15 mouse cellular contexts compared by ENCODE assay signal in genomic region chr13:21811074-21811473, GRCm38 (mm10). TPM values are rescaled to one million over a fixed set of nuclear protein-coding genes. Genes with fewer than 3 reads are reported as not detected.
DNase-seq lines count a peak whose midpoint lies in the region; ATAC-seq and TF ChIP-seq lines count a peak whose summit lies in the region.
"Not testable (repeated sequence)": the region's sequence is repeated elsewhere in the genome, so short reads cannot be mapped to it uniquely, and the experiment has no call there.
"Had no signal": no experiment of that assay in that cellular context is flagged by ENCODE, and none has a peak within 500 bp of the region (broad histone marks: within the 10 kb centered on the region; RNA-seq: fewer than 3 reads in every experiment).

No protein-coding gene starts in this region.

- not testable (repeated sequence) for H3K4me2 ChIP-seq in embryonic facial prominence, embryonic 14.5 days (ENCODE audit: low read depth, low read length); forebrain, embryonic 15.5 days (replicated peaks); hindbrain, embryonic 12.5 days (replicated peaks); intestine, postnatal 0 days (replicated peaks; ENCODE audit: low read depth); limb, embryonic 14.5 days (replicated peaks; ENCODE audit: low read depth, low read length, severe bottlenecking); lung, embryonic 15.5 days; midbrain, embryonic 14.5 days (ENCODE audit: low read length); neural tube, embryonic 14.5 days (ENCODE audit: low read depth, low read length)

- not testable (repeated sequence) for TF ChIP-seq POLR2A in limb, embryonic 14.5 days (IDR thresholded peaks at IDR 0.05; ENCODE audit: borderline replicate concordance, extremely low read depth, insufficient read depth, insufficient read length)

- DNase-seq in embryonic facial prominence, embryonic 14.5 days (ENCODE audit: low spot score); limb, embryonic 14.5 days (ENCODE audit: low spot score); midbrain, embryonic 14.5 days: not testable (repeated sequence)

- not testable (repeated sequence) for TF ChIP-seq CTCF in intestine, postnatal 0 days (IDR thresholded peaks at IDR 0.05; ENCODE audit: low read depth)

- no CpG with 5 or more reads among the region's 8 CpGs for WGBS in embryonic facial prominence, embryonic 14.5 days
- no CpG with 5 or more reads among the region's 8 CpGs for WGBS in forebrain, embryonic 15.5 days
- no CpG with 5 or more reads among the region's 8 CpGs for WGBS in hindbrain, embryonic 12.5 days
- WGBS in intestine, postnatal 0 days: no CpG with 5 or more reads among the region's 8 CpGs
- WGBS in limb, embryonic 14.5 days: no CpG with 5 or more reads among the region's 8 CpGs
- WGBS in lung, embryonic 15.5 days: no CpG with 5 or more reads among the region's 8 CpGs
- no CpG with 5 or more reads among the region's 8 CpGs for WGBS in midbrain, embryonic 14.5 days
- WGBS in neural tube, embryonic 14.5 days: no CpG with 5 or more reads among the region's 8 CpGs

- H3K9me3 ChIP-seq in embryonic facial prominence, embryonic 14.5 days (ENCODE audit: control insufficient read depth, low read length); forebrain, embryonic 15.5 days; hindbrain, embryonic 12.5 days (replicated peaks); intestine, postnatal 0 days (ENCODE audit: control insufficient read depth); limb, embryonic 14.5 days (ENCODE audit: control insufficient read depth, low read length); lung, embryonic 15.5 days; midbrain, embryonic 14.5 days (ENCODE audit: control insufficient read depth, low read length); neural tube, embryonic 14.5 days (ENCODE audit: control insufficient read depth, low read length): not testable (repeated sequence)

- 0 out of 2 replicates have a peak, but pooled peaks have one; percentile 10 for ATAC-seq in embryonic facial prominence, embryonic 14.5 days (ENCODE audit: low read depth)
- ATAC-seq in forebrain, embryonic 15.5 days (replicated peaks): peak; percentile 32
- ATAC-seq in hindbrain, embryonic 12.5 days (ENCODE audit: low FRiP score): peak; percentile 33; the same call in 1 of the 2 replicates
- ATAC-seq in intestine, postnatal 0 days: 0 out of 2 replicates have a peak, but pooled peaks have one; percentile 10
- ATAC-seq in limb, embryonic 14.5 days (ENCODE audit: low FRiP score, low read depth): peak; percentile 18
- ATAC-seq in lung, embryonic 15.5 days (ENCODE audit: borderline replicate concordance, extremely low read depth, low FRiP score, low TSS enrichment): peak; percentile 28; the same call in 1 of the 2 replicates
- 0 out of 2 replicates have a peak, but pooled peaks have one; percentile 7 for ATAC-seq in midbrain, embryonic 14.5 days (ENCODE audit: low FRiP score, low TSS enrichment)
- ATAC-seq in neural tube, embryonic 14.5 days (ENCODE audit: low read depth): peak; percentile 22

- not testable (repeated sequence) for H3K4me1 ChIP-seq in embryonic facial prominence, embryonic 14.5 days (ENCODE audit: control insufficient read depth, insufficient read depth, low read length); forebrain, embryonic 15.5 days; hindbrain, embryonic 12.5 days; intestine, postnatal 0 days (replicated peaks; ENCODE audit: control insufficient read depth, insufficient read depth, low read length); limb, embryonic 14.5 days (ENCODE audit: control insufficient read depth, insufficient read depth, low read length); lung, embryonic 15.5 days; midbrain, embryonic 14.5 days (ENCODE audit: control insufficient read depth, insufficient read depth, low read length); neural tube, embryonic 14.5 days (ENCODE audit: control insufficient read depth, insufficient read depth, low read length)

- H3K4me3 ChIP-seq in embryonic facial prominence, embryonic 14.5 days (ENCODE audit: low read depth, low read length); forebrain, embryonic 15.5 days; hindbrain, embryonic 12.5 days; intestine, postnatal 0 days (ENCODE audit: low read depth, low read length); limb, embryonic 14.5 days (replicated peaks; ENCODE audit: low read length); lung, embryonic 15.5 days; midbrain, embryonic 14.5 days (replicated peaks; ENCODE audit: low read depth, low read length); neural tube, embryonic 14.5 days (ENCODE audit: low read depth, low read length): not testable (repeated sequence)

- H3K9ac ChIP-seq in embryonic facial prominence, embryonic 14.5 days (ENCODE audit: low read depth, low read length); forebrain, embryonic 15.5 days (replicated peaks); hindbrain, embryonic 12.5 days; intestine, postnatal 0 days (ENCODE audit: low read depth, low read length); limb, embryonic 14.5 days (ENCODE audit: low read depth, low read length, severe bottlenecking); lung, embryonic 15.5 days; midbrain, embryonic 14.5 days (replicated peaks; ENCODE audit: low read length); neural tube, embryonic 14.5 days (replicated peaks; ENCODE audit: low read depth, low read length): not testable (repeated sequence)

- H3K27me3 ChIP-seq in embryonic facial prominence, embryonic 14.5 days (replicated peaks; ENCODE audit: control insufficient read depth, insufficient read depth, low read length); forebrain, embryonic 15.5 days; hindbrain, embryonic 12.5 days; intestine, postnatal 0 days (replicated peaks; ENCODE audit: control insufficient read depth, insufficient read depth, low read length); limb, embryonic 14.5 days (ENCODE audit: control insufficient read depth, insufficient read depth, low read length); lung, embryonic 15.5 days; midbrain, embryonic 14.5 days (ENCODE audit: control insufficient read depth, insufficient read depth, low read length); neural tube, embryonic 14.5 days (ENCODE audit: control insufficient read depth, insufficient read depth, low read length): not testable (repeated sequence)

- H3K36me3 ChIP-seq in embryonic facial prominence, embryonic 14.5 days (ENCODE audit: control insufficient read depth, insufficient read depth, low read length); forebrain, embryonic 15.5 days; hindbrain, embryonic 12.5 days; intestine, postnatal 0 days (ENCODE audit: control insufficient read depth, insufficient read depth); limb, embryonic 14.5 days (ENCODE audit: control insufficient read depth, insufficient read depth, low read length); lung, embryonic 15.5 days; midbrain, embryonic 14.5 days (ENCODE audit: control insufficient read depth, insufficient read depth, low read length); neural tube, embryonic 14.5 days (ENCODE audit: control insufficient read depth, insufficient read depth, low read length): not testable (repeated sequence)

- not testable (repeated sequence) for H3K27ac ChIP-seq in embryonic facial prominence, embryonic 14.5 days (replicated peaks; ENCODE audit: low read depth, low read length); forebrain, embryonic 15.5 days (replicated peaks); hindbrain, embryonic 12.5 days; intestine, postnatal 0 days (ENCODE audit: low read depth, low read length); limb, embryonic 14.5 days (replicated peaks; ENCODE audit: low read depth, low read length); lung, embryonic 15.5 days; midbrain, embryonic 14.5 days (replicated peaks; ENCODE audit: low read depth, low read length); neural tube, embryonic 14.5 days (ENCODE audit: low read depth, low read length)

RNA-seq across cellular contexts. Expression of gene Hist1h4m, which starts 0.5 kb away (rescaled TPM):
- polyA plus RNA-seq in embryonic facial prominence, embryonic 14.5 days (2014; fragmentation: Nextera tagmentation; extraction: Ambion mirVana): not detected in 2 replicates
- not detected in 2 replicates for polyA plus RNA-seq in forebrain, embryonic 15.5 days (2015; fragmentation: Nextera tagmentation; extraction: Ambion mirVana)
- polyA plus RNA-seq in hindbrain, embryonic 12.5 days (2016; fragmentation: Nextera tagmentation; extraction: Ambion mirVana): not detected in 2 replicates
- polyA plus RNA-seq in intestine, postnatal 0 days (2015; fragmentation: Nextera tagmentation; extraction: Ambion mirVana): not detected in 2 replicates
- not detected in 2 replicates for polyA plus RNA-seq in limb, embryonic 14.5 days (2012; rRNA removed)
- polyA plus RNA-seq in limb, embryonic 14.5 days (2014; fragmentation: Nextera tagmentation; extraction: Ambion mirVana): not detected in 2 replicates
- polyA plus RNA-seq in lung, embryonic 15.5 days (2015; fragmentation: Nextera tagmentation; extraction: Ambion mirVana): not detected in 2 replicates
- not detected in 2 replicates for polyA plus RNA-seq in midbrain, embryonic 14.5 days (2014; fragmentation: Nextera tagmentation; extraction: Ambion mirVana)
- 1.5 TPM in 1 of 2 replicates, not detected in the other for polyA plus RNA-seq in neural tube, embryonic 14.5 days (2014; fragmentation: Nextera tagmentation; extraction: Ambion mirVana)
- polyA plus RNA-seq: C2C12; embryonic facial prominence, embryonic 10.5 days; heart, embryonic 16.5 days; hindbrain, embryonic 10.5 days; liver, embryonic 12.5 days had no signal

RNA-seq across cellular contexts. Expression of gene Hist1h2ao, which starts 0.8 kb away (rescaled TPM):
- polyA plus RNA-seq in embryonic facial prominence, embryonic 14.5 days (2014; fragmentation: Nextera tagmentation; extraction: Ambion mirVana): not detected in 2 replicates
- 1.8 TPM in 1 of 2 replicates, not detected in the other for polyA plus RNA-seq in forebrain, embryonic 15.5 days (2015; fragmentation: Nextera tagmentation; extraction: Ambion mirVana)
- polyA plus RNA-seq in hindbrain, embryonic 12.5 days (2016; fragmentation: Nextera tagmentation; extraction: Ambion mirVana): 3.4 TPM in 1 of 2 replicates, not detected in the other
- not detected in 2 replicates for polyA plus RNA-seq in intestine, postnatal 0 days (2015; fragmentation: Nextera tagmentation; extraction: Ambion mirVana)
- not detected in 2 replicates for polyA plus RNA-seq in limb, embryonic 14.5 days (2012; rRNA removed)
- polyA plus RNA-seq in limb, embryonic 14.5 days (2014; fragmentation: Nextera tagmentation; extraction: Ambion mirVana): 2.1 TPM in 1 of 2 replicates, not detected in the other
- polyA plus RNA-seq in lung, embryonic 15.5 days (2015; fragmentation: Nextera tagmentation; extraction: Ambion mirVana): 1.7 TPM in 1 of 2 replicates, not detected in the other
- not detected in 2 replicates for polyA plus RNA-seq in midbrain, embryonic 14.5 days (2014; fragmentation: Nextera tagmentation; extraction: Ambion mirVana)
- polyA plus RNA-seq in neural tube, embryonic 14.5 days (2014; fragmentation: Nextera tagmentation; extraction: Ambion mirVana): not detected in 2 replicates
- polyA plus RNA-seq: C2C12; embryonic facial prominence, embryonic 10.5 days; heart, embryonic 16.5 days; liver, embryonic 12.5 days; Patski; small intestine, adult 2 months had no signal

RNA-seq across cellular contexts. Expression of gene Hist1h2bq, which starts 1.1 kb away (rescaled TPM):
- polyA plus RNA-seq in embryonic facial prominence, embryonic 14.5 days (2014; fragmentation: Nextera tagmentation; extraction: Ambion mirVana): 13.6 and 14.1 TPM in 2 replicates
- polyA plus RNA-seq in forebrain, embryonic 15.5 days (2015; fragmentation: Nextera tagmentation; extraction: Ambion mirVana): 12.2 and 15.4 TPM in 2 replicates
- polyA plus RNA-seq in hindbrain, embryonic 12.5 days (2016; fragmentation: Nextera tagmentation; extraction: Ambion mirVana): 14.1 and 15.3 TPM in 2 replicates
- polyA plus RNA-seq in intestine, postnatal 0 days (2015; fragmentation: Nextera tagmentation; extraction: Ambion mirVana): 7.8 and 9.8 TPM in 2 replicates
- polyA plus RNA-seq in limb, embryonic 14.5 days (2012; rRNA removed): 18.4 and 18.7 TPM in 2 replicates
- 20.2 and 24.7 TPM in 2 replicates for polyA plus RNA-seq in limb, embryonic 14.5 days (2014; fragmentation: Nextera tagmentation; extraction: Ambion mirVana)
- 23.1 and 31.1 TPM in 2 replicates for polyA plus RNA-seq in lung, embryonic 15.5 days (2015; fragmentation: Nextera tagmentation; extraction: Ambion mirVana)
- 4.2 and 4.5 TPM in 2 replicates for polyA plus RNA-seq in midbrain, embryonic 14.5 days (2014; fragmentation: Nextera tagmentation; extraction: Ambion mirVana)
- polyA plus RNA-seq in neural tube, embryonic 14.5 days (2014; fragmentation: Nextera tagmentation; extraction: Ambion mirVana): 2.4 and 4.5 TPM in 2 replicates

RNA-seq across cellular contexts. Expression of gene Hist1h4n, which starts 20.9 kb away (rescaled TPM):
- 14.1 and 16.4 TPM in 2 replicates for polyA plus RNA-seq in embryonic facial prominence, embryonic 14.5 days (2014; fragmentation: Nextera tagmentation; extraction: Ambion mirVana)
- 6.1 and 9.4 TPM in 2 replicates for polyA plus RNA-seq in forebrain, embryonic 15.5 days (2015; fragmentation: Nextera tagmentation; extraction: Ambion mirVana)
- 6.2 and 10.1 TPM in 2 replicates for polyA plus RNA-seq in hindbrain, embryonic 12.5 days (2016; fragmentation: Nextera tagmentation; extraction: Ambion mirVana)
- polyA plus RNA-seq in intestine, postnatal 0 days (2015; fragmentation: Nextera tagmentation; extraction: Ambion mirVana): 2.1 and 5.3 TPM in 2 replicates
- polyA plus RNA-seq in limb, embryonic 14.5 days (2012; rRNA removed): 30.3 and 31.8 TPM in 2 replicates
- 15.6 and 21.5 TPM in 2 replicates for polyA plus RNA-seq in limb, embryonic 14.5 days (2014; fragmentation: Nextera tagmentation; extraction: Ambion mirVana)
- 19.5 and 22.5 TPM in 2 replicates for polyA plus RNA-seq in lung, embryonic 15.5 days (2015; fragmentation: Nextera tagmentation; extraction: Ambion mirVana)
- 5.7 and 9.6 TPM in 2 replicates for polyA plus RNA-seq in midbrain, embryonic 14.5 days (2014; fragmentation: Nextera tagmentation; extraction: Ambion mirVana)
- 4.7 and 7.3 TPM in 2 replicates for polyA plus RNA-seq in neural tube, embryonic 14.5 days (2014; fragmentation: Nextera tagmentation; extraction: Ambion mirVana)
- polyA plus RNA-seq: Patski had no signal

RNA-seq across cellular contexts. Expression of gene Hist1h2ap, which starts 22.2 kb away (rescaled TPM):
- polyA plus RNA-seq in embryonic facial prominence, embryonic 14.5 days (2014; fragmentation: Nextera tagmentation; extraction: Ambion mirVana): 2,692 and 2,964 TPM in 2 replicates
- 1,855 and 2,360 TPM in 2 replicates for polyA plus RNA-seq in forebrain, embryonic 15.5 days (2015; fragmentation: Nextera tagmentation; extraction: Ambion mirVana)
- polyA plus RNA-seq in hindbrain, embryonic 12.5 days (2016; fragmentation: Nextera tagmentation; extraction: Ambion mirVana): 2,700 and 3,374 TPM in 2 replicates
- polyA plus RNA-seq in intestine, postnatal 0 days (2015; fragmentation: Nextera tagmentation; extraction: Ambion mirVana): 1,504 and 1,780 TPM in 2 replicates
- 60.6 and 133 TPM in 2 replicates for polyA plus RNA-seq in limb, embryonic 14.5 days (2012; rRNA removed)
- polyA plus RNA-seq in limb, embryonic 14.5 days (2014; fragmentation: Nextera tagmentation; extraction: Ambion mirVana): 3,378 and 3,605 TPM in 2 replicates
- polyA plus RNA-seq in lung, embryonic 15.5 days (2015; fragmentation: Nextera tagmentation; extraction: Ambion mirVana): 3,976 and 4,351 TPM in 2 replicates
- 613 and 855 TPM in 2 replicates for polyA plus RNA-seq in midbrain, embryonic 14.5 days (2014; fragmentation: Nextera tagmentation; extraction: Ambion mirVana)
- 268 and 373 TPM in 2 replicates for polyA plus RNA-seq in neural tube, embryonic 14.5 days (2014; fragmentation: Nextera tagmentation; extraction: Ambion mirVana)
